ENCODE assay signal across 14 mouse cellular contexts in the genomic region with DNA sequence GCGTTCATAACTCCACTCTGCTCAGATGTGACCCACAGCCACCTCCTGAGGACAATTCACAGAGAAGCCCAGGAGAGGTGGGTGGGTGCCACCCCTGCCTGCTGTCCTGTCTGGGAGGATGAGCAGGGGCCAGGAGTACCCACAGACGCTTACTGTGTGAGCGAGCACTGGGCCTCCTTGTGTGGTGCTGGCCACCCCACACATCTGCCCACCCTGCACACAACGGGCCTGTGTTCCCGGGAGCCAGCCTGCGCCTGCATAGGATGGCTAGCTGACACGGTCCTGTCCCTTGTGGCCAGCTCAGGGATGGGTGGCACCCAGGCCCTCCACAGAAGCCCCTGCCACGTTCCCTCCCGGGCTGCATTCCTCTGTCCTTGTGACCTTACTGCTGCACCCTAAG. TPM values are rescaled to one million over a fixed set of nuclear protein-coding genes. Genes with fewer than 3 reads are reported as not detected.
A peak's percentile ranks its signal among the peaks of the same experiment; 100 is the strongest.
DNase-seq lines count a peak whose midpoint lies in the region; ATAC-seq lines count a peak whose summit lies in the region.
"Had no signal": no experiment of that assay in that cellular context is flagged by ENCODE, and none has a peak within 500 bp of the region (broad histone marks: within the 10 kb centered on the region; RNA-seq: fewer than 3 reads in every experiment).

No protein-coding gene starts in this region.

- H3K4me3 ChIP-seq in heart, embryonic 14.5 days (ENCODE audit: control insufficient read depth in 1 of 2, insufficient read depth in 1 of 2, low read depth in 1 of 2, low read length in 2 of 2): no peak overlapping the region
- no peak overlapping the region for H3K4me3 ChIP-seq in heart, embryonic 11.5 days (ENCODE audit: low read depth, low read length)
- H3K4me3 ChIP-seq in limb, embryonic 10.5 days: no peak overlapping the region

- H3K27ac ChIP-seq in heart, embryonic 14.5 days (replicated peaks in 1 of 2; ENCODE audit: control insufficient read depth in 1 of 2, insufficient read depth in 1 of 2, low read depth in 2 of 2, low read length in 2 of 2): no peak overlapping the region; a peak in 1 of 4 replicates
- no peak overlapping the region for H3K27ac ChIP-seq in heart, embryonic 11.5 days (ENCODE audit: low read depth, low read length)
- H3K27ac ChIP-seq in limb, embryonic 10.5 days: peak overlapping the region; percentile 10; the same call in 1 of the 2 replicates

- ATAC-seq in heart, embryonic 14.5 days (ENCODE audit: insufficient number of reproducible peaks, insufficient read depth, low FRiP score, low read depth): peak; percentile 18; the same call in 1 of the 2 replicates
- no peak for ATAC-seq in heart, embryonic 11.5 days (replicated peaks; ENCODE audit: insufficient number of reproducible peaks, low FRiP score, low TSS enrichment)

- peak; percentile 35 for DNase-seq in cerebellum, adult 9-11 months
- no peak for DNase-seq in cerebellum, adult 8-10 months
- peak; percentile 62 for DNase-seq in layer of hippocampus, adult 11-12 months (ENCODE audit: low spot score)
- no peak for DNase-seq in layer of hippocampus, postnatal 10 days (ENCODE audit: low spot score in 2 of 2)
- no peak for DNase-seq in limb, embryonic 10.5 days (ENCODE audit: low spot score)
- DNase-seq in ovary, postnatal 14 days (ENCODE audit: low spot score): no peak
- DNase-seq: adrenal gland, postnatal 25 days; gastrocnemius, postnatal 36 days; lung, postnatal 36 days had no signal

- H3K4me1 ChIP-seq in heart, embryonic 14.5 days (ENCODE audit: control insufficient read depth in 2 of 2, insufficient read depth in 2 of 2, low read length in 2 of 2): peaks cover 31 to 48% of the 10 kb centered on the region in 2 experiments
- peaks cover 7% of the 10 kb centered on the region; the same call in 1 of the 2 replicates for H3K4me1 ChIP-seq in heart, embryonic 11.5 days (ENCODE audit: control insufficient read depth, insufficient read depth, low read length)
- peaks cover 49% of the 10 kb centered on the region for H3K4me1 ChIP-seq in limb, embryonic 10.5 days

- no peaks in the 10 kb centered on the region for H3K27me3 ChIP-seq in heart, embryonic 14.5 days (ENCODE audit: control insufficient read depth, insufficient read depth, low read length)
- H3K27me3 ChIP-seq in heart, embryonic 11.5 days (ENCODE audit: control insufficient read depth, insufficient read depth, low read length): no peaks in the 10 kb centered on the region
- H3K27me3 ChIP-seq in limb, embryonic 10.5 days (ENCODE audit: low read depth, poor library complexity, severe bottlenecking): no peaks in the 10 kb centered on the region

- H3K9ac ChIP-seq in heart, embryonic 14.5 days (ENCODE audit: low read length): no peak overlapping the region
- no peak overlapping the region for H3K9ac ChIP-seq in heart, embryonic 11.5 days (ENCODE audit: low read depth, low read length)

- 56% methylated on average over 9 of the region's 9 CpGs for WGBS in heart, embryonic 14.5 days
- 72% methylated on average over 9 of the region's 9 CpGs for WGBS in heart, embryonic 11.5 days (ENCODE audit: insufficient replicate concordance)
- 78% methylated on average over 9 of the region's 9 CpGs for WGBS in limb, embryonic 10.5 days

- H3K4me2 ChIP-seq in heart, embryonic 14.5 days (ENCODE audit: low read length): no peak overlapping the region
- no peak overlapping the region for H3K4me2 ChIP-seq in heart, embryonic 11.5 days

- H3K9me3 ChIP-seq in heart, embryonic 14.5 days (ENCODE audit: control insufficient read depth, low read length): no peaks in the 10 kb centered on the region
- no peaks in the 10 kb centered on the region for H3K9me3 ChIP-seq in heart, embryonic 11.5 days (replicated peaks; ENCODE audit: control insufficient read depth, low read length)
- no peaks in the 10 kb centered on the region for H3K9me3 ChIP-seq in limb, embryonic 10.5 days (replicated peaks)

- no peaks in the 10 kb centered on the region for H3K36me3 ChIP-seq in heart, embryonic 14.5 days (ENCODE audit: control insufficient read depth, insufficient read depth, low read length)
- no peaks in the 10 kb centered on the region for H3K36me3 ChIP-seq in heart, embryonic 11.5 days (ENCODE audit: control insufficient read depth, insufficient read depth, low read length)
- no peaks in the 10 kb centered on the region for H3K36me3 ChIP-seq in limb, embryonic 10.5 days

RNA-seq across cellular contexts. Expression of a gene that starts 12.0 kb away (rescaled TPM):
- polyA plus RNA-seq in heart, embryonic 14.5 days (2014; fragmentation: Nextera tagmentation; extraction: Ambion mirVana): 5.0 and 5.3 TPM in 2 replicates
- 2.7 and 2.9 TPM in 2 replicates for polyA plus RNA-seq in heart, embryonic 11.5 days (2014; fragmentation: Nextera tagmentation; extraction: Ambion mirVana)
- total RNA-seq in layer of hippocampus, postnatal 10 days (2021): 10 to 100 TPM; 63.7 to 70.1 TPM
- polyA plus RNA-seq in limb, embryonic 10.5 days (2016; fragmentation: Nextera tagmentation; extraction: Ambion mirVana): 7.1 and 8.3 TPM in 2 replicates

RNA-seq across cellular contexts. Expression of a gene that starts 46.6 kb away (rescaled TPM):
- polyA plus RNA-seq in heart, embryonic 14.5 days (2014; fragmentation: Nextera tagmentation; extraction: Ambion mirVana): 47.6 and 47.7 TPM in 2 replicates
- 43.3 and 48.2 TPM in 2 replicates for polyA plus RNA-seq in heart, embryonic 11.5 days (2014; fragmentation: Nextera tagmentation; extraction: Ambion mirVana)
- 10 to 100 TPM; 38.4 to 41.6 TPM for total RNA-seq in layer of hippocampus, postnatal 10 days (2021)
- polyA plus RNA-seq in limb, embryonic 10.5 days (2016; fragmentation: Nextera tagmentation; extraction: Ambion mirVana): 40.5 and 42.6 TPM in 2 replicates

RNA-seq across cellular contexts. Expression of a gene that starts 55.0 kb away (rescaled TPM):
- 5.1 and 6.2 TPM in 2 replicates for polyA plus RNA-seq in heart, embryonic 14.5 days (2014; fragmentation: Nextera tagmentation; extraction: Ambion mirVana)
- 6.0 and 6.4 TPM in 2 replicates for polyA plus RNA-seq in heart, embryonic 11.5 days (2014; fragmentation: Nextera tagmentation; extraction: Ambion mirVana)
- total RNA-seq in layer of hippocampus, postnatal 10 days (2021): 1 to 10 TPM; 2.9 to 3.3 TPM
- polyA plus RNA-seq in limb, embryonic 10.5 days (2016; fragmentation: Nextera tagmentation; extraction: Ambion mirVana): 4.0 and 6.2 TPM in 2 replicates

RNA-seq across cellular contexts. Expression of a gene that starts 58.2 kb away (rescaled TPM):
- polyA plus RNA-seq in heart, embryonic 14.5 days (2014; fragmentation: Nextera tagmentation; extraction: Ambion mirVana): 1.4 and 2.8 TPM in 2 replicates
- polyA plus RNA-seq in heart, embryonic 11.5 days (2014; fragmentation: Nextera tagmentation; extraction: Ambion mirVana): 0.93 and 1.2 TPM in 2 replicates
- 1 to 10 TPM; 1.3 to 1.6 TPM for total RNA-seq in layer of hippocampus, postnatal 10 days (2021)
- 1.3 and 3.2 TPM in 2 replicates for polyA plus RNA-seq in limb, embryonic 10.5 days (2016; fragmentation: Nextera tagmentation; extraction: Ambion mirVana)
- total RNA-seq: ES-E14; left cerebral cortex, postnatal 14 days had no signal
- polyA plus RNA-seq: embryonic facial prominence, embryonic 11.5 days had no signal

Comparison
In these comparisons a context has a peak if more than half of its experiments do, and no peak if none do; other contexts are left out.
1. DNase-seq: peak in cerebellum, adult 9-11 months (single experiment) and layer of hippocampus, adult 11-12 months (single experiment); none in cerebellum, adult 8-10 months (single experiment), layer of hippocampus, postnatal 10 days (0 of 2), limb, embryonic 10.5 days (single experiment) and ovary, postnatal 14 days (single experiment).